Mouse (Mus musculus): ENCODE results near the gene Foxn4. TPM values are rescaled to one million over a fixed set of nuclear protein-coding genes. Genes with fewer than 3 reads are reported as not detected.

The Foxn4 gene
- polyA plus RNA-seq, 1 experiment from 2014 or later: 0.11 TPM

DNA sequence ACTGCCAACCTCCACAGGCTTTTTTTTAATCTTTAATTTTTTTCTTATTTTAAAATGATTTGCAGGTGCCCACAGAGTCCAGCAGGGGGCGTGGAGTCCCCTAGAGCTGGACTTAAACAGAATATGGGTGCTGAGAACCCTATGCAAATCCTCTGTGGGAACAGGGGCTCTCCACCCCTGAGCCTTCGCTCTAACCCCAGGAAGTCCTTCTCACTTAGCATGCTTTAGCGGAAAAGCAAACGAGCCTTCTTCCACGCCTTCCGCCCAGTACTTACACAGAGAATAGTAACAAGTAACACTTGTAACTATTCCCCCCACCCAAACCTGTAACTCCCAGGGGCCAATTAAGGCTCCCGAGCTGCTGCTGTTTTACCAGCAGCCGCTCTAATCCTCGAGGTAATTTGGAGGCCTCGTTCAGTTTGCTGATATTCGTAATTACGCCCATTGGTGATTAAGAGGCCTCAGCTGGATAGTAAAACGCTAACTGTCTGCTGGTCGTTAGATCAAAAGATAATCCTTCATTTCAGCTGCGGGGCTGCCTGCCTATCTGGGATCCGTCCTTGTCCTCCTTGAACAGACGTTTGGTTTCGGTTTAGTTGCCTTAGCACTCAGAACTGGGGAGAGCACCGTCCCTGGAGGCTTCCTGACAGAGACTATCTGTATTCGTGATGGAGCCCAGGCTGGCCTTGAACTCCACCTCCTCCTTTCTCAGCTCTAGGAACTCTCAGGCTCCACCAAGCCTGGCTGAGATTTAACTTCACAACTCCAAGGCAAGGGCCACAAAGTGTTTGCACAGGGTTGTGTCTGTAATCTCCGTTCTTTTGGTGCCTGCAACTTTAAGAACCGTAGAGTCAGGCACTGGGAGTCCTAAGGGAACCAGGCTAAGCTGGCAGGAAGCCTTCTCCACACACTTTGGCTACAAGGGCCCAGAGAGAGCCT is 23.4 kb upstream of the Foxn4 start:
- no peak overlapping the region for H3K4me3 ChIP-seq

DNA sequence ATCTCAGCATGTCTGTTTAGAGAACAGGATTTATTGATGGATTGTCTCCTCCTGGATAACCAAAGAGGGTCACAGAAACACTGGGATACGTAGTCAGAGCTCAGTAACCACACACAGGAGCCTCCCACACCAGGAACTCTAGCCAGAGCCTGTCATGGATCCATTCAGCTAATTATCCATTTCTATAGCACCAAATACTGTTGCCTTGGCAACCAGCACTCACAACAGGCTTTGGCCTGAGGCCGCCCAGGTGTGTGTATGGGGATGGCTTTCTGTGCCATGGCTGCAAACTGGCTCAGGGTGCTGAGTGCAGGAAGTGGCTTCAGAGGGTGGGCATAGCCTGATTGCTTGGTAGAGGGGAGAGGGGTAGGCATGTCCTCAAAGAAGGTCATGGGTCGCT is 16.4 kb upstream of the Foxn4 start:
- no peaks in the 10 kb centered on the region for H3K9me3 ChIP-seq (replicated peaks)
- no peak overlapping the region for H3K4me2 ChIP-seq
- H3K4me3 ChIP-seq: no peak overlapping the region
- no peak for ATAC-seq (replicated peaks; ENCODE audit: insufficient number of reproducible peaks, insufficient read depth, low FRiP score, low read depth)
- H3K27me3 ChIP-seq: peaks cover 23% of the 10 kb centered on the region
- H3K27ac ChIP-seq: no peak overlapping the region
- H3K4me1 ChIP-seq (replicated peaks): no peaks in the 10 kb centered on the region
- 79% methylated on average over 3 of the region's 3 CpGs for WGBS
- no peak overlapping the region for H3K9ac ChIP-seq
- H3K36me3 ChIP-seq: no peaks in the 10 kb centered on the region

More for the DNA sequence above, 23.4 kb upstream of the Foxn4 start:
- Histone ChIP-seq H3K9ac (no peak overlapping the region), H3K27ac (no peak overlapping the region), H3K36me3 (no peaks in the 10 kb centered on the region), H3K4me1 (replicated peaks) (peaks cover 7% of the 10 kb centered on the region; the same call in 1 of the 2 replicates), H3K9me3 (replicated peaks) (no peaks in the 10 kb centered on the region), H3K4me2 (peak overlapping the region; percentile 32), H3K27me3 (peaks cover 12% of the 10 kb centered on the region; the same call in 1 of the 2 replicates)
- WGBS: 26% methylated on average over 22 of the region's 22 CpGs
- ATAC-seq (replicated peaks; ENCODE audit: insufficient number of reproducible peaks, insufficient read depth, low FRiP score, low read depth): no peak

DNA sequence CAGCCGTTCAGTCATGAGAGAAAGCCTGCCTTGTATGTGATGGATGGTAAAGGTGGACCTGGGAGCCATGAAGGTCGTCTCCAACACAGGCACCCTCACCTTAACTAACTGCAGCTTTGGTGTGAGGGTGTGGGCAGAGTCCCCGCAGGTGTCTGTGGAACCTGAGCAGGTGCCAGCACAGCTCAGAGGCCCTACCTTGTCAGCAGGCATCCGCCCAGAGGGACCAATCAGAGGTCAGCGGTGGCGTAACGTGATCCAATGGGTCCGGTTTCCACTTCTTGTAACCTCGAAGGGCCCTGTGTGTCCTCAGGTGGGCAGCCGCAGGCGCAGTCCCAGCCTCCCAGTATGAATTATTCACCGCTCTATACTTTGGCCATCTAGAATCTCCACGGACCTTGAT is 15.3 kb upstream of the Foxn4 start, which contains the start of gene Myo1h:
Myo1h (plus strand) TSS at position 293 of the 400 bp plus-strand sequence.
- no peaks in the 10 kb centered on the region for H3K4me1 ChIP-seq (replicated peaks)
- no peaks in the 10 kb centered on the region for H3K36me3 ChIP-seq
- H3K27ac ChIP-seq: no peak within 1 kb of the TSS
- no peak for ATAC-seq (replicated peaks; ENCODE audit: insufficient number of reproducible peaks, insufficient read depth, low FRiP score, low read depth)
- H3K9ac ChIP-seq: no peak within 1 kb of the TSS
- no peak within 1 kb of the TSS for H3K4me2 ChIP-seq
- H3K9me3 ChIP-seq (replicated peaks): no peaks in the 10 kb centered on the region
- WGBS: 42% methylated on average over 13 of the region's 13 CpGs
- peaks cover 23% of the 10 kb centered on the region for H3K27me3 ChIP-seq
- no peak within 1 kb of the TSS for H3K4me3 ChIP-seq

GRCm38 (mm10) chr5:114288396-114288795 is 14.8 kb upstream of the Foxn4 start:
- H3K4me3 ChIP-seq: no peak overlapping the region
- no peak overlapping the region for H3K27ac ChIP-seq
- H3K9ac ChIP-seq: no peak overlapping the region
- no peaks in the 10 kb centered on the region for H3K9me3 ChIP-seq (replicated peaks)
- peaks cover 23% of the 10 kb centered on the region for H3K27me3 ChIP-seq
- no peak overlapping the region for H3K4me2 ChIP-seq
- H3K36me3 ChIP-seq: no peaks in the 10 kb centered on the region
- ATAC-seq (replicated peaks; ENCODE audit: insufficient number of reproducible peaks, insufficient read depth, low FRiP score, low read depth): no peak
- H3K4me1 ChIP-seq (replicated peaks): no peaks in the 10 kb centered on the region
- 71% methylated on average over 5 of the region's 5 CpGs for WGBS

DNA sequence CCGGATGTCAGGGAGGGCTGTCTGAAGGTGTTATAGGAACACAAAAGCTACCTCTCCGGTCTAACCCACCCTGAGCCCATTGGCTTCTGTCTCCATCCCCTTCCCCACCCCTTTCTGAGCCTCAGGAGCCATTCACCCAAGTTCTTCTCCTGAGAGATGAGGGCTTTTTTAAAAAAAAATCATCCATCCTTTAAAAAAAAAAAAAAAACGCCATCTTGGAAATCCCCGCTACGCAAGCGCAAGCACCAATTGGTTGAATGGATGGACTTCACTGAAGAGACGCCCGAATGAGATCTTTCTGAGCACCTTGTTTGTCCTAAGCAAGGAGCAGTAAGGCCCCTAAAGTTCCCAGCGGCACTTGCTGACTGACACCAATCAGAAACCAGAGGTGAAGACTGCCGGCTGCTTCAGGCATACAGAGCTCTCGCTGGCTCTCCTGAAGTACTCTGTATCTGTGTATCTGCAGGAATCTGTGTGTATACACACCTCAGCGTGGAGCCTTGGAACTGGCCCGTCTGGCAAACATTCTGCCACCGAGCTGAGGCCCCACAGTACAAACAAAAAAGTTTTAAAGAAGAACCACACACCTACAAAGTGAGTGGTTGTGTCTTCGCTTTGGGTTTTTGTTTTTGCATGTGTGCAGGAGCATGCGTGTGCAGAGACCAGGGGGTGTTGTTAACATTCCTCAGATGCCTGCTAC is 13.4 kb upstream of the Foxn4 start:
- WGBS: 70% methylated on average over 16 of the region's 16 CpGs
- H3K27me3 ChIP-seq: peaks cover 25% of the 10 kb centered on the region

DNA sequence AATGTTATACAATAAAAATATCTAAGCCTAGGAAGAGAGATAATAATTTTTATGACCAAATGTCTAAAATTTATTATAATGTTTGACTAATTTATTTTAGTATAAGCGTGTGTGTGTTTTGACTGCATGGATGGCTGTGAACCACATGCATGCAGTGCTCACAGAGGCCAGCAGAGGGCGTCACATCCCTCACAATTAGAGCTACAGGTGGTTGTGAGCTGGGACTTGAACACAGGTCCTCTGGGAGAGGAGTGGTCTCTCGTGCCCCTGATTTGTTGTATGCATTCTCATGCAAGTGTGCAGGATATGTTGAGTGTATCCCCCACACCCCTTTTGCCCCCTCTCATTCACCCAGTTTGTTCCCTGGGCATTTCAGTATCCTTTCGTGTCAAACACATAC is 12.5 kb upstream of the Foxn4 start:
- Histone ChIP-seq H3K4me1 (replicated peaks) (no peaks in the 10 kb centered on the region), H3K9me3 (replicated peaks) (no peaks in the 10 kb centered on the region), H3K4me2 (no peak overlapping the region), H3K27ac (no peak overlapping the region), H3K4me3 (no peak overlapping the region), H3K36me3 (no peaks in the 10 kb centered on the region), H3K27me3 (peaks cover 33% of the 10 kb centered on the region), H3K9ac (no peak overlapping the region)
- WGBS: 58% methylated on average over 4 of the region's 4 CpGs
- no peak for ATAC-seq (replicated peaks; ENCODE audit: insufficient number of reproducible peaks, insufficient read depth, low FRiP score, low read depth)

More for the DNA sequence above, 13.4 kb upstream of the Foxn4 start:
- Histone ChIP-seq H3K9ac (no peak overlapping the region), H3K4me1 (replicated peaks) (no peaks in the 10 kb centered on the region), H3K9me3 (replicated peaks) (no peaks in the 10 kb centered on the region), H3K36me3 (no peaks in the 10 kb centered on the region), H3K4me3 (no peak overlapping the region), H3K27ac (no peak overlapping the region), H3K4me2 (no peak overlapping the region)
- ATAC-seq (replicated peaks; ENCODE audit: insufficient number of reproducible peaks, insufficient read depth, low FRiP score, low read depth): no peak

- H3K4me1 ChIP-seq (replicated peaks): no peaks in the 10 kb centered on the region
- peaks cover 40% of the 10 kb centered on the region for H3K27me3 ChIP-seq
- no peaks in the 10 kb centered on the region for H3K36me3 ChIP-seq
- no peak overlapping the region for H3K4me3 ChIP-seq
- no peak overlapping the region for H3K9ac ChIP-seq
- H3K9me3 ChIP-seq (replicated peaks): no peaks in the 10 kb centered on the region
- no peak overlapping the region for H3K4me2 ChIP-seq
- ATAC-seq (replicated peaks; ENCODE audit: insufficient number of reproducible peaks, insufficient read depth, low FRiP score, low read depth): no peak
- WGBS: 82% methylated on average over 3 of the region's 3 CpGs
- no peak overlapping the region for H3K27ac ChIP-seq
Measured at GRCm38 (mm10) chr5:114285398-114285700, 11.7 kb upstream of the Foxn4 start.

- Histone ChIP-seq H3K9ac (no peak overlapping the region), H3K4me1 (replicated peaks) (no peaks in the 10 kb centered on the region), H3K27me3 (peaks cover 37% of the 10 kb centered on the region), H3K9me3 (replicated peaks) (no peaks in the 10 kb centered on the region), H3K4me2 (no peak overlapping the region), H3K27ac (no peak overlapping the region), H3K36me3 (no peaks in the 10 kb centered on the region), H3K4me3 (no peak overlapping the region)
- no peak for ATAC-seq (replicated peaks; ENCODE audit: insufficient number of reproducible peaks, insufficient read depth, low FRiP score, low read depth)
- 70% methylated on average over 13 of the region's 13 CpGs for WGBS
Measured at GRCm38 (mm10) chr5:114284604-114285397, 11.2 kb upstream of the Foxn4 start.

DNA sequence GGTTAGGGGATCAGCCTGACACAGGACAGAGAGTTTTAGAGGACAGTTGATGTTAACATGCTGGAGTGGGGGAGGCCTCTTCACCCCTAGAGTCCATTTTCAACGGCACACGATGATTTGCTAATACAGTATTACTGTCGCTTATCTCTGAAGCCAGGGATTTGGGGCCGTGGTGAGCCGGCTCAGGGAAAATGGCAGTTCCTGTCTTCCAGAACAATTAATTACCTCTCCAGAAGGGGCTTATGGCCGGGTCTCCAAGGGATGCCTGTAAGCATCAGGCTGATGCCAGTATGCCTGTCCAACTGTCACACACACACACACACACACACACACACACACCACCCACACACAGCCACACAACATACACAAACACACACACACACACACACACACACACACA is 8.7 kb upstream of the Foxn4 start:
- Histone ChIP-seq H3K27ac (no peak overlapping the region), H3K36me3 (no peaks in the 10 kb centered on the region), H3K27me3 (peaks cover 41% of the 10 kb centered on the region), H3K4me2 (no peak overlapping the region), H3K9me3 (replicated peaks) (no peaks in the 10 kb centered on the region), H3K4me3 (no peak overlapping the region), H3K9ac (no peak overlapping the region), H3K4me1 (replicated peaks) (no peaks in the 10 kb centered on the region)
- WGBS: 33% methylated on average over 6 of the region's 6 CpGs
- ATAC-seq (replicated peaks; ENCODE audit: insufficient number of reproducible peaks, insufficient read depth, low FRiP score, low read depth): no peak

DNA sequence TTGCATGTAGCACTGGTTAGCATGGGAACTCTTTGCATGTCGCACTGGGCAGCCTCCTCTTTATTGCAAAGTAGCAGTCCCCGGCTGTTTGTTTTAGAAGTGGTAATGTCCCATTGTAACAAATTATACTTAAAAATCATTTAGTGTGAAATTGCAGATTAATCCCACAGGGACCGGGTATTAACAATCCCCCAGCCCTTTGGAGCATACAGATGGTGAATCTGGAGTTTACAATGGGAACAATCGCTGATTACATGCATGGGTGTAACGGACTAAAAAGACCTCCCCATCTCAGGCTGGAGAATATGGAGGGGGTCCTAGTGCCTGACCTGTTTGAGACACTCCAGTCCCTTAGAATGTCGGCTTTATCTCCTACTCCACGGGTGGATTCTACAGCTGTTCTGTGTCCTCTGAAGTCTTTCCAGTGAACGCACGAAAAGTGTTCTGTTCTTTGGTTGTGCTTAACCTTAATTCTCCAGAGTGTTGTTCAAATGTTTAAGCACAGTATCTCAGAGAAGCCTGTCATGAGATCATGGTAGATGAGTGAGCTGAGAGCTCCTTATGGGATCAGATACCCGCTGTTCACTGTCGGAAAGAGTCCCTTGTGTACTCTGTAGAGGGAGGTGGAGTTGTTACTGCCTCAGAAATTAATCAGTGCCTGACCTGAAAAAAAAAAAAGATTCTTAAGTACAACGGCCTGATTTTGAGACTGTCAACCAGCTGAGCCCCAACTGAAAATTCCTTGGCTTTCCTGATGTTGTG is 6.0 kb upstream of the Foxn4 start:
- H3K27ac ChIP-seq: no peak overlapping the region
- H3K36me3 ChIP-seq: no peaks in the 10 kb centered on the region
- H3K4me3 ChIP-seq: no peak overlapping the region
- H3K4me1 ChIP-seq (replicated peaks): no peaks in the 10 kb centered on the region
- peaks cover 67% of the 10 kb centered on the region for H3K27me3 ChIP-seq
- no peak overlapping the region for H3K4me2 ChIP-seq
- H3K9me3 ChIP-seq (replicated peaks): no peaks in the 10 kb centered on the region
- no peak overlapping the region for H3K9ac ChIP-seq
- 49% methylated on average over 12 of the region's 12 CpGs for whole genome bisulfite sequencing
- ATAC-seq (replicated peaks; ENCODE audit: insufficient number of reproducible peaks, insufficient read depth, low FRiP score, low read depth): no peak

All from heart, embryonic 15.5 days (tissue).